Mouse (Mus musculus) left cerebral cortex, adult 2 months (tissue): ENCODE results near the gene Lpar1. TPM values are rescaled to one million over a fixed set of nuclear protein-coding genes. Genes with fewer than 3 reads are reported as not detected.

Experiments
- DNase-seq, 2 experiments: peaks; one replicate each; pipeline ENCODE4 v3.0.0; 2021 to 2022; ENCODE audit warnings: low spot score in 2 of 2, mixed read lengths in 1 of 2; ENCODE audit errors: extremely low spot score in 1 of 2
- H3K27ac ChIP-seq: fragments of 200-600 bp; 2 replicates; pipeline ENCODE4 v1.8.1; 2022
- H3K4me3 ChIP-seq: fragments of 200-600 bp; 2 replicates; pipeline ENCODE4 v1.8.1; 2022
- CTCF ChIP-seq: fragments of 200-600 bp; IDR thresholded peaks from 2 replicates; pipeline ENCODE4 v1.8.1; 2022; ENCODE audit warnings: antibody characterized with exemption, mild to moderate bottlenecking, moderate library complexity
- intact Hi-C: fragments of 180-260 bp; cut with DNase I; formaldehyde crosslinking; loops from one replicate; pipeline ENCODE4 v1.15.1; 2025
- long read RNA-seq, 2 experiments: library from polyadenylated mRNA; stranded (forward); transcript quantifications; one replicate each; pipeline ENCODE4 v2.0.0; 2021; ENCODE audit warnings: borderline mapping rate in 2 of 2
- total RNA-seq, 2 experiments: library from RNA; stranded (reverse); gene quantifications; 2 replicates each; pipeline ENCODE4 v1.2.3; 2021

Lpar1 gene
- total RNA-seq: 10 to 100 TPM; 14.5 to 17.5 TPM
- long read RNA-seq, experiment 1, transcript Lpar1-201 (4 exons, 3,512 nt): major isoform, 20 of 32 reads
- long read RNA-seq, experiment 1, transcript Lpar1-202 (3 exons, 3,244 nt): minor isoform, 8 of 32 reads
- long read RNA-seq, experiment 1, partial matches to known transcripts: 1 of 32 reads
- long read RNA-seq, experiment 1, other reads (novel, unspliced or antisense): 2 of 32 reads
- long read RNA-seq, experiment 2, transcript Lpar1-201 (4 exons, 3,512 nt): major isoform, 10 of 23 reads
- long read RNA-seq, experiment 2, transcript Lpar1-202 (3 exons, 3,244 nt): minor isoform, 7 of 23 reads
- long read RNA-seq, experiment 2, partial matches to known transcripts: 1 of 23 reads
- long read RNA-seq, experiment 2, other reads (novel, unspliced or antisense): 3 of 23 reads

DNA sequence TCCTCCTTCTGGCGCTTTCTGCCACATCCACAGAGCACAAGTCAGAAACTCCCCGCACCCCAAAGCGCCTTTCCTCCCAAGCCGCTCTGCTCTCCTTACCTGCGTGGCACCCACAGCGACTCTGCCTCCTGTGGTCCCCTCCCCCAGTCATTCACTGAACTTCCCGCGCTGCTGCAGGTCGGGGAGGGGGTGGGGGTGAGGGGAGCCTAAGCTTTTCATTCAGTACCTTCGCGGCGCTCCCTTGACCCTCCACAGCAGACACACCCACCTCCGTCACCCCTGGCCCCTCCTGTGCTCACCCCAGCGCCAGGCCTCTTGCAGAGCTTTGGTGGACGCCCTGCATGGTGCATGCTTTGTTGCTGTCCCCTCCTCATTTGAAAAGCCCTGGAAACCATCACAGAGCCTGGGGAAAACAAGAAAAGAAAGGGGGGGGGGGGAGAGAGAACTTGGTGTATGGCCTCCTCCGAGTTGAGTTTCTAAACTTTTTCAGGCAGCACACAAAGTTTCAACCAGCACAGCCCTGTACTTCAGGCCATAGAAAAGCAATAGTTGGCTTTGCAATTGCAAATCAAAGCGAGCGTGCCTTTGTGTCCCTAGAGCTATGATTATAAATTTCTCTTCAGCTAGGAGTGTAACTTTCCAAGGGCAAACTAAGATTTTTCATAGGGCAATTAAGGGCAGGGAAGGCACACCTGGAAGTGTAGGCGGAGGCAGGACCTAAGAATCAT is at the start of gene Lpar1:
Gene Lpar1 (minus strand): TSS at position 268 of the 728 bp plus-strand sequence.
- intact Hi-C loops: loop anchor here (1.0 to 5.0 kb wide), 5 partner anchors 76 to 286 kb away; no protein-coding TSS in a partner anchor
- DNase-seq: no peak
- TF ChIP-seq CTCF: no peak
- Histone ChIP-seq H3K27ac (peak within 1 kb of the TSS; percentile 11), H3K4me3 (peak within 1 kb of the TSS; percentile 61)

DNA sequence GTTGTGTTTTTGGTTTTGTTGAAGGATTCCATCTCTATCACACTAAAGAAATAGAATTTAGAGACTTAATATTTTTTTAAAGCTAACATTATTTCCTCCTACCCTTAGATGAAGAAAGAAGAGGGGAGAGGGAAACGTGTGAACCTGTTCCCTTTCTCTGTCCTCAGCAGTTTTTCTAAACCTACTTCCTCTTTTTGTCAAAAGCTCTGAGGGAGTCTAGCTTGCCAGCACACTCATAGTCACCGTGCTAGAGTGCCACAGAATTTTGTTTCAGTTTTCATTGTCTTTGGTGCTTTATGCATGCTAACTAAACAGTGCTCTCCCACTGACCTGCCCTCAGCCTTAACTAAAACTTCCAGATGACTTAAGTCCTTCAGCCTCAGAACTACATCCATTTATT is 32.2 kb upstream of the Lpar1 start:
- intact Hi-C loops: no loop called here
- TF ChIP-seq CTCF: no peak

DNA sequence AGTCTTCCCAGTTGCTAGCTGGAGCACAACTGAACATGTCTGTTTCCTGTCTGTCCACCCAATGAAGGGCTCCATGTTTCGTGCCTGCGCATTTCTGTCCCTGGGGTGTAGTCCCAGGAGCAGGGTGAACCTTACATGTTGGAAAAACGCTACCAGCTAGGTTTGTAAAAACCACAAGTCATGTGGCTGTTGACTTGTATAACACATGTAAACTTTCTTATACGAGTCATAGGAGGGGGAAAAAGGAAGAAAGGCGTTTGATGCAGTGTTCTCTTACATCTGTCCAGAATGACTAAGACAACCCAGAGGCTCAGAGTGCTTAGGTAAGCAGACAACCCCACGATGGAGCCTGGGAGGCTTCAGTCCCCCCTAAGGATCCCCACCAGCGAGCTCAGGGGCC is 27.5 kb upstream of the Lpar1 start:
- Histone ChIP-seq H3K27ac (no peak overlapping the region), H3K4me3 (no peak overlapping the region)
- no peak for DNase-seq
- intact Hi-C loops: no loop called here
- TF ChIP-seq CTCF: no peak

More for the DNA sequence above, 32.2 kb upstream of the Lpar1 start:
- Histone ChIP-seq H3K4me3 (no peak overlapping the region), H3K27ac (no peak overlapping the region)
- DNase-seq: no peak

DNA sequence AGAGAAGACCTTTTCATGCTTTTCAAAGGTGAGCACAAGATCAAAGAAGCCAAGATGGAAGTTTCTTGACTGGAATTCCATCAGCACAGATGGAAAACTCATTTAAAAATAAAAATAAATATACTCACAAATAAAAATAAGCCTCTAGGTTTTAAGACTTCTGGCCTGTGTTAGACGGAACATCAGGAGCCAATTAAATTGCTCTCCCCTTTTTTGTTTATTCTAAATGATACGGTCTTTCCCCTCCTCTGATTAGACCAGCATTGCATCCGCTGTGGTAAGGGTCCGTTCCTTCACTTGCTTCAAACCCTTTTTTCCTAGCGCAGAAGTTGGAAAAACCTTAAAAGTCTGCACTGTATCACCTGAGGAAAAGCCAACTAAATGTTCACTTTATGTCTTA is 26.8 kb upstream of the Lpar1 start:
- DNase-seq: no peak
- Histone ChIP-seq H3K4me3 (no peak overlapping the region), H3K27ac (no peak overlapping the region)
- no peak for TF ChIP-seq CTCF
- intact Hi-C loops: no loop called here

DNA sequence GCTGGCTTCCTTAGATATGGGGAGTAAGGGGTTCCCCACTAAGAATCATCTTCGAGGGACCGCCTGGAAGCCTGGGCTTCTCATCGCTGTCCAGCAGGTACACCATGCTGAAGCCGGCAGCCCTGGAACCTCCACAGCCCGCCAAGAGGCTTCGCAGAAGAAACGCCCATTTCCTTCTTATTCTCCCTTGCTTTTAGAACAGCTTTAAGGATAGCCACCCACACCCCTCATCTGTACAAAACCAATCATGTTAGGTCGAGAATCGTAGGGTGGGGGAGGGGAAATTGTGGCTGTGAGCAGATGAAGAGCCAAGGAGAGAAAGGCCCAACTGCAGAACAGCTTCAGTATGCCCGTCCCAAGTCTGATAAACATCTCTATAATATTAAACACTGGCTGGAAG is 26.4 kb upstream of the Lpar1 start:
- Histone ChIP-seq H3K27ac (no peak overlapping the region), H3K4me3 (no peak overlapping the region)
- no peak for DNase-seq
- intact Hi-C loops: no loop called here
- no peak for TF ChIP-seq CTCF

DNA sequence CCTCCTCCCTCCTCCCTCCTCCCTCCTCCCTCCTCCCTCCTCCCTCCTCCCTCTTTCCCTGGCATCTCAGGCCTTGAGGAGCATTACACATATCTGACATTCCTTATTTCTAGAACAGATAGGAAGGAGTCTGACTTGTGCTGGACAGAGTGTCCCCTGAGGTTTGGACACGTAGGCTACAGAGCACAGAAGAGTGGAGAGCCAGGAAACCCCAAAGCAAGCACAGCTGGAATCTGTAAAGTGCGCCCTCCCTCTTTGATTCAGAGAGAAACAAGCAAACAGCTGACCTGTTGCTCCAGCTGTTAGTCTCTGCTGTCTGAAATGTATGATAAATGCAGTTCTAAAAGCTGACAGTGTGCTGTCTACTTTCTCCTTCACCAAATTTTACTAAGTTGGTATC is 24.8 kb upstream of the Lpar1 start:
- no peak overlapping the region for H3K27ac ChIP-seq
- H3K4me3 ChIP-seq: no peak overlapping the region
- intact Hi-C loops: no loop called here
- TF ChIP-seq CTCF: no peak
- DNase-seq: no peak

DNA sequence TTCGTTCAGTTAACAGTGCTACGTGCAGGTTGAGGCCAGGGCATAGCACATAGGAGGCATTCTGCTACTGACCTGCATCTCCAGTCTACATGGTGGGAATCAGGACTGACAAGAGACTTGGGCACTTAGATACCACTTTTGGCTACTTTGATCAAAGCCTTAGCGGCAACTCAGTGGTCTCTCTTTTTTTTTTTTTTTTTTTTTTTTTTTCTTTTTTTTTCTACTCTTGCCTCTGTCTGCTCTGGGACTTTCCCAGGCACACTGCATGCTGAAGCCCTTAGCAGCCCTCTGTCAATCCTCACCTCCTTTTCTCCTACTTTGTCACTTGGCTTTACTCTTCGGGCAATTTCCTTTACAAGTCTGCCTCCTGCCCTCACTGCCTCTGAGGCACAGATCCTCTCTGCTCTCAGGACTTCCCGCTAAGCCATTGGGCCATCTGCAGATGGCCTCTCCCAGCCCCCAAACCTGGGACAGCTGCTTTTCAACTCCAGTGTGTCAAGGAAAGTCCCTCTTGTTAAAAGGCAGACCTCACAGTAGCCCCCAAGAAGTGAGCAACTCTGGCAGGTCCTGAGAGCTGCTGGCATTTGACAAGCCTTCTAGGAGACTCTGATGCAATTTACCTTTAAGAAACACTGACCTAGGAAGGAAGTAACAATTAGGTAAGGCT is 23.8 kb upstream of the Lpar1 start:
- no peak for DNase-seq
- Histone ChIP-seq H3K27ac (no peak overlapping the region), H3K4me3 (no peak overlapping the region)
- no peak for TF ChIP-seq CTCF
- intact Hi-C loops: no loop called here

DNA sequence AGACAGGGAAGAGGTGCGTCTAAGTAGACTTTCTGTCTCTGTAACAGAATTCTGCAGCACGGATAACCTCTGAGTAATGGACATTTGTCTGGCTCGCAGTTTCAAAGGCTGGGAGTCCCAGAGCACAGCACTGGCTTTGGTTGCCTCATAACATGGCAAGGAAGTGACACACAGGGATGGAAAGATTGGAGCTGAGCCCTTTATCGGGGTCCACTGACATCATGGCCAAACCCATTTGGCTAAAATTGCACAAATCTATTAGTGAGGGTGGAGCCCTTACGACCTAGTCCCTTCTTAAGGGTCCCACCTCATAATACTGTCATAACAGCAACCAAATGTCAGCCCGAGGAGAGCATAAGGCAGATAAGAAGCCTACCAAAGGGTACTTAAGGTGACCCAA is 22.1 kb upstream of the Lpar1 start:
- TF ChIP-seq CTCF: no peak
- Histone ChIP-seq H3K27ac (no peak overlapping the region), H3K4me3 (no peak overlapping the region)
- intact Hi-C loops: no loop called here
- no peak for DNase-seq

DNA sequence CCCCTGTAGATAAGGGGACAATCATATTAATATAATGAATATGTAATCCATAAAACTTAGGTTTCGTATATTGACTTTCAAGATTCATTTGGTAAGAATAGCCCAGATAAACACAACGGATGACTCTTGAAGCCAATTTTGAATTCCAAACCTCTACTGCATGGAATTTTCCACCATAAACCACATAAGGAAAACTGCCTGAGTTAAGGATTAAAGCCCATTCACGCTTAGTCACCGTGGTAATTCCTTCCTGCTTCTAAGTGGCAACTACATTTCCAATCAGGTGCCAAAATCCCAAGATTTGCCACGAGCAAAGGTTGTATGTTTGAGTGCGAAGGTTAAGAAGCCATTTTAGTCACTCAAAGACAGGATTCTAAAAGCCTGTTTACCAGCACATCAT is 20.3 kb upstream of the Lpar1 start:
- intact Hi-C loops: no loop called here
- no peak overlapping the region for H3K4me3 ChIP-seq
- no peak overlapping the region for H3K27ac ChIP-seq
- no peak for DNase-seq
- no peak for TF ChIP-seq CTCF

DNA sequence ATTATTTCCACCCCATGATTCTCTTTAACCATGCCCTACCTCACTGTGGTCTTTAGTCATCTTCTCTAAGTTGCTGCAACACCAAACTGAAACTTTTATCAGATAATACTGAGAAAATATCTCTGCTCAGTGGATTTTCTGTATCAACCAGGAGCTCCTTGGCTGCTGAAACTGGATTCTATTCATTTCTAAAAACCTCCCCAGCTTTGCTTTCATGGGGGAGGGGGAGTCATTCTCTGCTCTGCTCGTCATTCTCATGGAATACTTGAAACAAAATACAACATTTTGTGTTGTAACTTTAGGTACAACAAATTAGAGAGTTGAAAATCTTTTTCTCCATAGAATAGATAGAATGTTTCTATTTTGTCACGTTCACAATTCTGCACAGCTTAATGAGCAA is 18.7 kb upstream of the Lpar1 start:
- no peak overlapping the region for H3K27ac ChIP-seq
- no peak for DNase-seq
- intact Hi-C loops: no loop called here
- TF ChIP-seq CTCF: no peak
- H3K4me3 ChIP-seq: no peak overlapping the region

DNA sequence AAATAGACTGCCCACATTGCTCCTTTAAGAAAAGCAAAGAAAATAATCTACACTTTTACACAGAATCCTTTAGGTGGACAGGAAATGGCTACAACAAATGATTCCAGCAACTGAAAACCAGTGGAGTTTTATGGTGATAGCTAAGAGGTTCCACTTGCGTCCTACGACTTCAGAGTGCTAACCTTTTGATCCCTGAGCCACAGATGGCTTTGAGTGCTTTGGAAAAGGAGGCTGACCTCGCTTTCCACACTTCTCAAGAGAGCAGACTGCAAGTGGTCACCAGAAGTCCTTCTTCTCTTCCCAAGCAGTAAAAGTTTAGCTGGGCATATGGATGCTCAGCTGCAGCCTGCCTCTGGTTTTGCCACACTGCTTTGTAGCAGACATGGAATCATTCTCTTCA is 18.0 kb upstream of the Lpar1 start:
- Histone ChIP-seq H3K27ac (no peak overlapping the region), H3K4me3 (no peak overlapping the region)
- TF ChIP-seq CTCF: no peak
- no peak for DNase-seq
- intact Hi-C loops: no loop called here

DNA sequence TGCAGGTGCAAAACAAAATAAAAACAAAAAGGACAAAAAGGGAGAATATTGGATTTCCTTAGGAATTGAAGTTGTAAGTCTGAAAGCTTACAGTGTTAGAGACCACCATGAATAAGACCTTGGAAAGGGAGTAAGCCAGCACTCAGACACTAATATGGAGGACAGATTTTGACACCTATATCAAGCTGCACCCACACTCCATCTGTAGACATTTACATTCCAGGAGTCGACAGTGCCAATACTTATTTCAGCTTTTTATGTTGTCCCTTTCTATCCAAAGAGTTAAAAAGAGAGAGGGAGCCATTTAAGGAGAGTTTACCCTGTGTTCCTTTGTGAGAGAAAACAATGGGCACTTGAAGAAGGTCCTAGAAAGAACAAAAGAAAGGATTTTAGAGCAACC is 17.5 kb upstream of the Lpar1 start:
- no peak for TF ChIP-seq CTCF
- intact Hi-C loops: no loop called here
- Histone ChIP-seq H3K27ac (no peak overlapping the region), H3K4me3 (no peak overlapping the region)
- DNase-seq: no peak
